Mouse (Mus musculus): ENCODE measurements around the gene Rem1. TPM values are rescaled to one million over a fixed set of nuclear protein-coding genes. Genes with fewer than 3 reads are reported as not detected.

Rem1 gene
- polyA plus RNA-seq (2012; rRNA removed) = 11.0 and 13.3 TPM in 2 replicates

GRCm38 (mm10) chr2:152626774-152627591 is at the start of gene Rem1:
Rem1 (plus strand) TSS chr2:152626951.

GRCm38 (mm10) chr2:152580107-152580506 is 46.6 kb upstream of the Rem1 start, which contains the start of gene Defb19:
Defb19 (minus strand) TSS chr2:152580312.

GRCm38 (mm10) chr2:152599299-152599698 is 27.5 kb upstream of the Rem1 start, which contains the start of gene Defb45:
Defb45 (minus strand) TSS chr2:152599399.

GRCm38 (mm10) chr2:152604057-152604456 is 22.7 kb upstream of the Rem1 start, which contains the start of gene Defb36:
Defb36 (plus strand) TSS chr2:152604327.

GRCm38 (mm10) chr2:152622953-152623352 is 3.8 kb upstream of the Rem1 start, which contains the start of gene Defb25:
Defb25 (minus strand) TSS chr2:152623053.

GRCm38 (mm10) chr2:152669256-152669638 is 42.5 kb downstream of the Rem1 start, which contains the start of gene H13:
H13 (plus strand) TSS chr2:152669461.

Other genes starting within 250 kb of the Rem1 start
- 4.1 and 4.9 TPM in 2 replicates for gene Sox12, start 228.9 kb upstream of the Rem1 start, polyA plus RNA-seq (2012; rRNA removed)
- gene Zcchc3, start 211.9 kb upstream of the Rem1 start, polyA plus RNA-seq (2012; rRNA removed) = 2.9 and 4.2 TPM in 2 replicates
- not detected in 2 replicates for gene 6820408C15Rik, start 211.4 kb upstream of the Rem1 start, polyA plus RNA-seq (2012; rRNA removed)
- gene Defb23, start 162.3 kb upstream of the Rem1 start, polyA plus RNA-seq (2012; rRNA removed) = not detected in 2 replicates
- not detected in 2 replicates for gene Defb20, start 149.9 kb upstream of the Rem1 start, polyA plus RNA-seq (2012; rRNA removed)
- gene Defb22, start 136.8 kb upstream of the Rem1 start, polyA plus RNA-seq (2012; rRNA removed) = not detected in 2 replicates
- gene Defb26, start 115.3 kb upstream of the Rem1 start, polyA plus RNA-seq (2012; rRNA removed) = not detected in 2 replicates
- gene Defb28, start 108.7 kb upstream of the Rem1 start, polyA plus RNA-seq (2012; rRNA removed) = not detected in 2 replicates
- gene Defb29, start 86.9 kb upstream of the Rem1 start, polyA plus RNA-seq (2012; rRNA removed) = not detected in 2 replicates
- not detected in 2 replicates for gene Gm17416, start 57.6 kb upstream of the Rem1 start, polyA plus RNA-seq (2012; rRNA removed)
- gene Defb21, start 54.2 kb upstream of the Rem1 start, polyA plus RNA-seq (2012; rRNA removed) = not detected in 2 replicates
- gene Defb19, start 46.6 kb upstream of the Rem1 start, polyA plus RNA-seq (2012; rRNA removed) = not detected in 2 replicates
- 0.51 TPM in 1 of 2 replicates, not detected in the other for gene Defb45, start 27.6 kb upstream of the Rem1 start, polyA plus RNA-seq (2012; rRNA removed)
- gene Defb36, start 22.6 kb upstream of the Rem1 start, polyA plus RNA-seq (2012; rRNA removed) = 0.35 TPM in 1 of 2 replicates, not detected in the other
- gene Defb25, start 3.9 kb upstream of the Rem1 start, polyA plus RNA-seq (2012; rRNA removed) = not detected in 2 replicates
- 166 and 184 TPM in 2 replicates for gene H13, start 42.5 kb downstream of the Rem1 start, polyA plus RNA-seq (2012; rRNA removed)
- 2.8 and 3.4 TPM in 2 replicates for gene Mcts2, start 60.1 kb downstream of the Rem1 start, polyA plus RNA-seq (2012; rRNA removed)
- gene Id1, start 109.3 kb downstream of the Rem1 start, polyA plus RNA-seq (2012; rRNA removed) = 963 and 1,196 TPM in 2 replicates
- gene Cox4i2, start 127.2 kb downstream of the Rem1 start, polyA plus RNA-seq (2012; rRNA removed) = 3.6 and 3.7 TPM in 2 replicates
- gene Bcl2l1, start 204.8 kb downstream of the Rem1 start, polyA plus RNA-seq (2012; rRNA removed) = 38.1 and 43.2 TPM in 2 replicates
- gene Tpx2, start 221.0 kb downstream of the Rem1 start, polyA plus RNA-seq (2012; rRNA removed) = 1.2 and 1.6 TPM in 2 replicates

All from colon, adult 2 months (tissue).